Mouse (Mus musculus) MEL (cell line): ENCODE measurements around the gene Slc25a4. TPM values are rescaled to one million over a fixed set of nuclear protein-coding genes. Genes with fewer than 3 reads are reported as not detected.
A peak's percentile ranks its signal among the peaks of the same experiment; 100 is the strongest.

Experiments used
- DNase-seq: peaks from one replicate; pipeline ENCODE4 v3.0.0; 2011; ENCODE audit warnings: low read depth, low spot score
- H3K27ac ChIP-seq: 2 replicates; pipeline ENCODE4 v1.5.1; 2012; ENCODE audit warnings: low read depth, mild to moderate bottlenecking, control low read depth, low read length, moderate library complexity; ENCODE audit not compliant: control insufficient read depth
- H3K27me3 ChIP-seq, 2 experiments: fragments of 150-350 bp in 1 of 2; sonication (generic) in 1 of 2; 2 replicates each; pipeline ENCODE4 v1.6.1; 2012; ENCODE audit warnings: low read length in 2 of 2, mild to moderate bottlenecking in 2 of 2, improper control_type of control experiment in 1 of 2, moderate library complexity in 1 of 2; ENCODE audit not compliant: insufficient read depth in 2 of 2, control insufficient read depth in 1 of 2
- H3K36me3 ChIP-seq, 2 experiments: 2 replicates each; pipeline ENCODE4 v1.6.1; 2012 to 2014; ENCODE audit warnings: low read length in 2 of 2, improper control_type of control experiment in 1 of 2, inconsistent platforms in 1 of 2, mild to moderate bottlenecking in 1 of 2; ENCODE audit not compliant: insufficient read depth in 2 of 2, control insufficient read depth in 1 of 2
- H3K4me1 ChIP-seq, 2 experiments: fragments of 150-350 bp in 1 of 2; sonication (generic) in 1 of 2; 2 replicates each; pipeline ENCODE4 v1.6.1; 2012; ENCODE audit warnings: low read length in 2 of 2, improper control_type of control experiment in 1 of 2, mild to moderate bottlenecking in 1 of 2; ENCODE audit not compliant: insufficient read depth in 2 of 2, control insufficient read depth in 1 of 2
- H3K4me3 ChIP-seq, 2 experiments: fragments of 150-350 bp in 1 of 2; sonication (generic) in 1 of 2; 2 replicates each; pipeline ENCODE4 v1.5.1; 2012; ENCODE audit warnings: low read depth in 2 of 2, low read length in 2 of 2, mild to moderate bottlenecking in 2 of 2, moderate library complexity in 2 of 2, control low read depth in 1 of 2, improper control_type of control experiment in 1 of 2; ENCODE audit not compliant: control insufficient read depth in 1 of 2, insufficient read depth in 1 of 2
- H3K79me2 ChIP-seq: 2 replicates; pipeline ENCODE4 v1.6.1; 2012; ENCODE audit warnings: mild to moderate bottlenecking, low read length, moderate library complexity; ENCODE audit not compliant: control insufficient read depth, poor library complexity, insufficient read depth
- H3K9ac ChIP-seq: 2 replicates; pipeline ENCODE4 v1.6.1; 2012; ENCODE audit warnings: low read depth, mild to moderate bottlenecking, control low read depth, low read length, moderate library complexity; ENCODE audit not compliant: control insufficient read depth, poor library complexity, severe bottlenecking
- H3K9me3 ChIP-seq: fragments of 150-350 bp; sonication (generic); replicated peaks from 2 replicates; pipeline ENCODE4 v1.6.1; 2012; ENCODE audit warnings: mild to moderate bottlenecking, low read length, improper control_type of control experiment, moderate library complexity; ENCODE audit not compliant: insufficient read depth
- BHLHE40 ChIP-seq: IDR thresholded peaks from 2 replicates; pipeline ENCODE4 v1.6.1; 2012; ENCODE audit warnings: low read depth, mild to moderate bottlenecking, inconsistent platforms, low read length, improper control_type of control experiment, borderline replicate concordance
- CHD2 ChIP-seq: IDR thresholded peaks from 2 replicates; pipeline ENCODE4 v1.6.1; 2011; ENCODE audit warnings: low read length, improper control_type of control experiment
- CTCF ChIP-seq, 3 experiments: IDR thresholded peaks in 2 of 3; conservative IDR thresholded peaks in 1 of 3; 2 replicates each; pipeline ENCODE4 v1.5.1; 2011 to 2012; ENCODE audit warnings: low read length in 3 of 3, low read depth in 2 of 3, mild to moderate bottlenecking in 2 of 3, improper control_type of control experiment in 1 of 3, inconsistent platforms in 1 of 3, mixed read lengths in 1 of 3, moderate library complexity in 1 of 3; ENCODE audit not compliant: control insufficient read depth in 1 of 3, insufficient read depth in 1 of 3, poor library complexity in 1 of 3, severe bottlenecking in 1 of 3
- E2F4 ChIP-seq: IDR thresholded peaks from 2 replicates; pipeline ENCODE4 v1.6.1; 2011; ENCODE audit warnings: low read depth, low read length, improper control_type of control experiment, borderline replicate concordance
- ELF1 ChIP-seq: IDR thresholded peaks from 2 replicates; pipeline ENCODE4 v1.6.1; 2014; ENCODE audit warnings: low read depth, mild to moderate bottlenecking, inconsistent platforms, low read length, improper control_type of control experiment, moderate library complexity
- GABPA ChIP-seq: IDR thresholded peaks from 2 replicates; pipeline ENCODE4 v1.6.1; 2012; ENCODE audit warnings: low read depth, mild to moderate bottlenecking, inconsistent platforms, low read length, improper control_type of control experiment, moderate library complexity
- HCFC1 ChIP-seq: IDR thresholded peaks from 2 replicates; pipeline ENCODE4 v1.6.1; 2012; ENCODE audit warnings: low read depth, mild to moderate bottlenecking, inconsistent platforms, low read length, improper control_type of control experiment, moderate library complexity
- JUND ChIP-seq: IDR thresholded peaks from 2 replicates; pipeline ENCODE4 v1.6.1; 2011; ENCODE audit warnings: low read depth, mild to moderate bottlenecking, improper control_type of control experiment, low read length
- KAT2A ChIP-seq: conservative IDR thresholded peaks from 2 replicates; pipeline ENCODE4 v1.6.1; 2012; ENCODE audit warnings: low read depth, low read length, improper control_type of control experiment, inconsistent platforms
- NRF1 ChIP-seq: IDR thresholded peaks from 2 replicates; pipeline ENCODE4 v1.6.1; 2014; ENCODE audit warnings: low read depth, mild to moderate bottlenecking, inconsistent platforms, low read length, improper control_type of control experiment, moderate library complexity; ENCODE audit not compliant: poor library complexity, insufficient read depth, severe bottlenecking
- RAD21 ChIP-seq: IDR thresholded peaks from 2 replicates; pipeline ENCODE4 v1.6.1; 2011; ENCODE audit warnings: mild to moderate bottlenecking, low read depth, low read length, improper control_type of control experiment
- TBP ChIP-seq: IDR thresholded peaks from 2 replicates; pipeline ENCODE4 v1.8.0; 2011; ENCODE audit warnings: low read depth, low read length, improper control_type of control experiment
- TCF12 ChIP-seq: IDR thresholded peaks from 2 replicates; pipeline ENCODE4 v1.6.1; 2014; ENCODE audit warnings: low read depth, mild to moderate bottlenecking, inconsistent platforms, low read length, improper control_type of control experiment, moderate library complexity
- UBTF ChIP-seq: IDR thresholded peaks from 2 replicates; pipeline ENCODE4 v1.6.1; 2012; ENCODE audit warnings: low read depth, mild to moderate bottlenecking, inconsistent platforms, low read length, improper control_type of control experiment, moderate library complexity, borderline replicate concordance; ENCODE audit not compliant: insufficient read depth
- ZKSCAN1 ChIP-seq: IDR thresholded peaks from 2 replicates; pipeline ENCODE4 v1.6.1; 2012; ENCODE audit warnings: low read depth, mild to moderate bottlenecking, inconsistent platforms, low read length, improper control_type of control experiment, moderate library complexity
- ZNF384 ChIP-seq: IDR thresholded peaks from 2 replicates; pipeline ENCODE4 v1.6.1; 2012; ENCODE audit warnings: low read depth, mild to moderate bottlenecking, inconsistent platforms, low read length, improper control_type of control experiment
- polyA plus RNA-seq, 2 experiments: library from polyadenylated mRNA; stranded (reverse) in 1 of 2; unstranded in 1 of 2; fragments of >175 nt in 1 of 2; fragments of >200 nt in 1 of 2; gene quantifications; 2 replicates each; pipeline versions ENCODE4 v1.2.1 to v1.2.4; 2012; ENCODE audit warnings: low replicate concordance in 2 of 2, low read depth in 1 of 2; ENCODE audit not compliant: insufficient read length in 2 of 2, insufficient read depth in 1 of 2, missing spikeins in 1 of 2
- total RNA-seq: library from RNA; depleted of rRNA; stranded (reverse); fragments of 300-350 nt; gene quantifications from 2 replicates; pipeline ENCODE4 v1.2.3, GENCODE M21; 2012

Slc25a4 gene
- total and polyA plus RNA-seq, 3 experiments = 188 to 471 (median 311) TPM

- TF ChIP-seq ZKSCAN1 = no peak
- TF ChIP-seq GABPA = no peak
- peak; percentile 97 for TF ChIP-seq TBP
- TF ChIP-seq KAT2A = no peak; the same call in 1 of the 2 replicates
- peak; percentile 41; the same call in 1 of the 2 replicates for TF ChIP-seq NRF1
Measured at GRCm38 (mm10) chr8:46210404-46211315, at the start of gene Slc25a4 (continued).

- no peak overlapping the region for H3K9ac ChIP-seq
- peaks cover 0 to 2% of the 10 kb centered on the region in 2 experiments; a peak in 2 of 4 replicates for H3K27me3 ChIP-seq
- no peak for DNase-seq
- no peaks in the 10 kb centered on the region for H3K9me3 ChIP-seq
- no peak overlapping the region for H3K4me3 ChIP-seq
- H3K79me2 ChIP-seq = no peaks in the 10 kb centered on the region
- H3K36me3 ChIP-seq = no peaks in the 10 kb centered on the region
- TF ChIP-seq RAD21 (no peak), HCFC1 (no peak), ZKSCAN1 (no peak), BHLHE40 (no peak), ZNF384 (no peak), TCF12 (no peak), UBTF (no peak), CTCF (IDR thresholded peaks at IDR 0.05 in 2 of 3, conservative IDR thresholded peaks at IDR 0.05 in 1 of 3; ENCODE audit: control insufficient read depth in 1 of 3, insufficient read depth in 1 of 3, low read depth in 2 of 3, low read length in 3 of 3, poor library complexity in 1 of 3, severe bottlenecking in 1 of 3) (no peak), GABPA (no peak), ELF1 (no peak), TBP (no peak), E2F4 (no peak), CHD2 (no peak), JUND (no peak), NRF1 (no peak)
- H3K4me1 ChIP-seq = no peaks in the 10 kb centered on the region
- H3K27ac ChIP-seq = no peak overlapping the region
Measured at GRCm38 (mm10) chr8:46257921-46258682, 47.0 kb upstream of the Slc25a4 start.
